Mouse (Mus musculus) heart, adult 2 months (tissue): ENCODE data around the gene Nmnat2. TPM values are rescaled to one million over a fixed set of nuclear protein-coding genes. Genes with fewer than 3 reads are reported as not detected.

Experiments used
- DNase-seq, 2 experiments: peaks; one replicate each; pipeline ENCODE4 v3.0.0; 2021
- H3K27ac ChIP-seq: fragments of 200-600 bp; 2 replicates; pipeline ENCODE4 v1.8.1; 2022
- H3K27me3 ChIP-seq: fragments of 200-500 bp; 2 replicates; pipeline ENCODE4 v1.6.1; 2012; ENCODE audit warnings: mild to moderate bottlenecking, low read length, inconsistent platforms, mixed read lengths; ENCODE audit not compliant: control insufficient read depth, insufficient read depth
- H3K36me3 ChIP-seq: fragments of 200-500 bp; 2 replicates; pipeline ENCODE4 v1.6.1; 2012; ENCODE audit warnings: low read length, inconsistent platforms; ENCODE audit not compliant: control insufficient read depth, insufficient read depth
- H3K4me1 ChIP-seq: fragments of 200-500 bp; 2 replicates; pipeline ENCODE4 v1.6.1; 2011; ENCODE audit warnings: low read length; ENCODE audit not compliant: control insufficient read depth, insufficient read depth
- H3K4me3 ChIP-seq: fragments of 200-600 bp; 2 replicates; pipeline ENCODE4 v1.8.1; 2022
- H3K79me2 ChIP-seq: fragments of 200-500 bp; replicated peaks from 2 replicates; pipeline ENCODE4 v1.6.1; 2012; ENCODE audit warnings: mild to moderate bottlenecking, inconsistent platforms, low read length, moderate library complexity, mixed read lengths; ENCODE audit not compliant: control insufficient read depth, insufficient read depth
- H3K9ac ChIP-seq: fragments of 200-500 bp; 2 replicates; pipeline ENCODE4 v1.6.1; 2012; ENCODE audit warnings: low read depth, mild to moderate bottlenecking, control low read depth, inconsistent platforms, low read length, mixed read lengths
- CTCF ChIP-seq: fragments of 200-600 bp; IDR thresholded peaks from 2 replicates; pipeline ENCODE4 v1.8.1; 2022; ENCODE audit warnings: antibody characterized with exemption, mild to moderate bottlenecking, moderate library complexity
- EP300 ChIP-seq: fragments of 200-500 bp; IDR thresholded peaks from 2 replicates; pipeline ENCODE4 v1.6.1; 2011; ENCODE audit warnings: low read depth, low read length, control low read depth; ENCODE audit not compliant: insufficient read depth
- POLR2A ChIP-seq: fragments of 200-500 bp; IDR thresholded peaks from 2 replicates; pipeline ENCODE4 v1.6.1; 2011; ENCODE audit warnings: mild to moderate bottlenecking, low read depth, low read length, control low read depth; ENCODE audit not compliant: insufficient read depth
- WGBS: fragments of 180-500 bp; shearing (Covaris S2); methylation state at CpG from one replicate; pipeline ENCODE4 v1.1.7; 2018; 5-methylcytosine and 5-hydroxymethylcytosine counted together
- intact Hi-C: fragments of 180-260 bp; cut with DNase I; formaldehyde crosslinking; loops from one replicate; pipeline ENCODE4 v1.15.1; 2025
- polyA plus RNA-seq: library from polyadenylated mRNA; depleted of rRNA; stranded (reverse); fragments of >200 nt; gene quantifications from 2 replicates; pipeline ENCODE4 v1.2.3, GENCODE M21; 2012
- total RNA-seq, 2 experiments: library from RNA; stranded (reverse); gene quantifications; 2 replicates each; pipeline ENCODE4 v1.2.3; 2021

The Nmnat2 gene
- total and polyA plus RNA-seq, 3 experiments, result 0.29 to 0.89 (median 0.66) TPM

DNA sequence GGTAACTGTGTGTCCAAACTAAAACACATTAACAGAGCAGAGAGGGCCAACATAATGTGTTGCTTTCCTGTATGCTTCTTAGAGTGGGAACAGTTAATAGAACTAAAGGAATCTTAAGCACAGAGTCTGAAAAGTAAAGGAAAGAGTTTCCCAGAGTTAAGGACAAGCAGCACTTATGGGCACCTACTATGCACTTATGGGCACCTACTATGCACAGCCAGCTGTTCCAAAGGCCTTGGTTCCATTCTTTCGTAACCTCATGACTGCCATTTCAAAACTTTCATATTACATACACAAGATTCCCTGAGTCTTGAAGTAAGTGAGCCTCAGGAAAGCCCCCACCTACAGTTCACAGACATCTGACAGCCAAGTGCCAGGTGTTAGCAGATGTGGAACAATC lies 64.3 kb downstream of the Nmnat2 start:
- H3K4me3 ChIP-seq, result no peak overlapping the region
- H3K27ac ChIP-seq, result no peak overlapping the region
- peaks cover 10% of the 10 kb centered on the region for H3K4me1 ChIP-seq
- intact Hi-C loops, result no loop called here
- no peaks in the 10 kb centered on the region for H3K27me3 ChIP-seq
- no peak for TF ChIP-seq EP300
- no peak for TF ChIP-seq POLR2A
- TF ChIP-seq CTCF, result no peak
- 97% methylated on average over 1 of the region's 1 CpGs for WGBS
- H3K79me2 ChIP-seq, result no peaks in the 10 kb centered on the region
- DNase-seq, result no peak
- no peak overlapping the region for H3K9ac ChIP-seq
- H3K36me3 ChIP-seq, result no peaks in the 10 kb centered on the region

DNA sequence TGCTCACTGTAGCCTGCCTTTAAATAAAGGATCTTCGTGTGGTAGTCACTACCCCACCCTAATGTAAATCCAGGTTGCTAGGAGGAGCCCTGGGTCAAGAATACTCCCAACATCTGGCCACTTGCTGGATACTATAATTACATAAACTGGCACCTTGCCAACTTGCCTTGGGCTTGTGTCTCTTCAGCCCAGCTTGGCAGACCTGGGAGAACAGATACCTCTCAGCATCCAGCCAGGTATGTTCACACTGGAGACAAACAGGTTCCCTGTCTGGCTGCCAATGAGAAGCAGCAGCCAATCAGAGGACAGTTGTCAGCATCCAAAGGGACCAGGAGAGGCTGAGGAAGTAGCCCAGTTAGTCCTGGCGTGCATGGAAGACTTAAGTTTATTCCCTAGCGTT lies 64.8 kb downstream of the Nmnat2 start:
- Histone ChIP-seq H3K4me3 (no peak overlapping the region), H3K36me3 (no peaks in the 10 kb centered on the region), H3K27ac (no peak overlapping the region), H3K79me2 (no peaks in the 10 kb centered on the region), H3K9ac (no peak overlapping the region), H3K27me3 (no peaks in the 10 kb centered on the region), H3K4me1 (peaks cover 5% of the 10 kb centered on the region)
- WGBS, result 72% methylated on average over 3 of the region's 3 CpGs
- no peak for DNase-seq
- no peak for TF ChIP-seq EP300
- TF ChIP-seq POLR2A, result no peak
- TF ChIP-seq CTCF, result no peak
- intact Hi-C loops, result no loop called here

DNA sequence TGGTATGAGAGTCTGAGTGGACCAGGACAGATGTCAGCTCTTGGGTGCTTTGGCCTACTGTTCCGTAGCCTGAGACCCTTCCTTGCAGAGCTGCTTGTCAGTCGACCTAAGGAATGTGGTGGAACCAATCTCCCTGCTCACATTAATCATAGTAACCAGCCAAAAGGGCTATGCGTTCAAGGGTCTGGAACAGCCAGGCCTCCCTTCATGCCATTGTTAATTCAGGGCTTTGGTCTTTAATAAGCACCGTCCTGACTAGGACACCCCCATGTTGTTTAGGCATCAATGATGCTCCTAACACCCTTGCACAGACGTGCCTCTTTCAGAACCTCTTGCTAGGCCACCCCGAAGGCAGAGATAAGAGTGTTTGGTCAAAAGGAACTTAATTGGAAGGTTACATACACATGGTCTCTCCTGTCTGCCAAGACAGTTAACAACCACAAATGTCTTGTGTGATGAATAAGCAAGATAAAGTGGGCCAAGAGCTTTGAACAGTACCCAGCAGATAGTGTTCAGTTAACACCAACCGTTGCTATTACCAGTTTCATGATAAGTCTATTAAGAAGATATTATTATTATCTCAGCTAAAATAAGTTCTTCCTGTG lies 66.3 kb downstream of the Nmnat2 start:
- TF ChIP-seq CTCF (no peak), EP300 (no peak), POLR2A (no peak)
- Histone ChIP-seq H3K4me1 (no peaks in the 10 kb centered on the region), H3K79me2 (no peaks in the 10 kb centered on the region), H3K4me3 (no peak overlapping the region), H3K36me3 (no peaks in the 10 kb centered on the region), H3K9ac (no peak overlapping the region), H3K27me3 (no peaks in the 10 kb centered on the region), H3K27ac (no peak overlapping the region)
- DNase-seq, result no peak
- 67% methylated on average over 7 of the region's 7 CpGs for WGBS
- intact Hi-C loops, result no loop called here

DNA sequence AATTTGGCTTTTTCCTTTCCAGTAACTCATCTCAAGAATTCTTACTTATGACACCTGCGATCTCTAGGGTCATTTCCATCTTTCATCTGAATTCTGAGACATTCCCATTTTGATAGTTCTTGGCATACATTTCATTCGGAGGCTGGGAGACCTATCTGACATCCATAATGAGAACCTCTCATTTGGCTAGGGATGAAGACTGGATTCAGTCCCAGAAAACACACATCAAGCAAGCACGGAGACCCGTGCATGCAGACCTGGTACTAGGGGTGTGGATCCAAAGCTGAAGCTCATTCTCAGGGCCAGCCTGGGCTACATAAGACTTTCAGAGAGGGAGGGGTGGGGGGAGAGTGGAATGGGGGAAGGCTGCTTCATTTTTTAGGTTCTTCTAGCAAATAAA lies 68.2 kb downstream of the Nmnat2 start:
- H3K27ac ChIP-seq, result no peak overlapping the region
- no peaks in the 10 kb centered on the region for H3K4me1 ChIP-seq
- no peaks in the 10 kb centered on the region for H3K36me3 ChIP-seq
- H3K9ac ChIP-seq, result no peak overlapping the region
- TF ChIP-seq POLR2A, result no peak
- no peak for TF ChIP-seq EP300
- no peak for TF ChIP-seq CTCF
- no peak for DNase-seq
- no peaks in the 10 kb centered on the region for H3K79me2 ChIP-seq
- no peaks in the 10 kb centered on the region for H3K27me3 ChIP-seq
- WGBS, result 76% methylated on average over 4 of the region's 4 CpGs
- intact Hi-C loops, result no loop called here
- no peak overlapping the region for H3K4me3 ChIP-seq

DNA sequence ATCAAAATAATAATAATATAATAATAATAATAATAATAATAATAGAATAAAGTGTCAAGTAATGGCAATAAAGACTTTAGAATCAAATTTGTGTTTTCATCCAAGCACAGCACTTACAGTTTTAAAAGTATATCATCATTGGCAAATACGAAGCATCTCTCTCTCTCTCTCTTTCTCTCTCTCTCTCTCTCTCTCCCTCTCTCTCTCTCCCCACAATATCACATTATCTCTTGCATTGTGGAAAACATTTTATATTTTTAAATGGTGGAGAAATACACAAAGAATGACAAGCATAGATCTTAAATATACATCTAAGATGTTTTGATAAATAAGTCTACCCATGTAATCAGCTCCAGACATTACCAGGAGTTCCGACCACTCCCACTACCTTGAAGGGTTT lies 69.1 kb downstream of the Nmnat2 start:
- intact Hi-C loops, result no loop called here
- H3K79me2 ChIP-seq, result no peaks in the 10 kb centered on the region
- WGBS, result 88% methylated on average over 2 of the region's 2 CpGs

DNA sequence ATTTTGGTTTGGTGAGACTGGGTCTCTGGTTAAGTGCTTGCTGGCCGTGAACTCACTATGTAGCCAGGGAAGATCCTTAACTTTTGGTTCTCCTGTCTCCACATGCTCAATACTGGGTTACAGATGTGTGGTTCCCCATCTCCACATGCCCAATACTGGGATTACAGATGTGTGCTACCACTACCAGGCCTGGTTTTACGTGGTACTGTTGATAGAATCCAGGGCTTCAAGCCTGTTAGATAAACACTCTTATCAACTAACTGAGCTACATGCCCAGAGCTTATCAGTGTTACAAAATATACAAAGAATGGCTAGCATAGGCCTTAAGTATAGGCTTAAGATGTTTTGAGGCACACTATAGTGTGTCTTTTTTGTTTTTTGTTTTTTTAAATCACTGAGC lies 69.7 kb downstream of the Nmnat2 start:
- TF ChIP-seq EP300 (no peak), CTCF (no peak), POLR2A (no peak)
- H3K27ac ChIP-seq, result no peak overlapping the region
- intact Hi-C loops, result no loop called here
- no peaks in the 10 kb centered on the region for H3K79me2 ChIP-seq
- H3K36me3 ChIP-seq, result no peaks in the 10 kb centered on the region
- peaks cover under 1% of the 10 kb centered on the region; the same call in 1 of the 2 replicates for H3K4me1 ChIP-seq
- DNase-seq, result no peak
- H3K4me3 ChIP-seq, result no peak overlapping the region
- no peak overlapping the region for H3K9ac ChIP-seq
- WGBS, result 52% methylated on average over 2 of the region's 2 CpGs
- H3K27me3 ChIP-seq, result no peaks in the 10 kb centered on the region

More for the DNA sequence above, 69.1 kb downstream of the Nmnat2 start:
- Histone ChIP-seq H3K9ac (no peak overlapping the region), H3K27ac (no peak overlapping the region), H3K4me1 (no peaks in the 10 kb centered on the region), H3K27me3 (no peaks in the 10 kb centered on the region), H3K4me3 (no peak overlapping the region), H3K36me3 (no peaks in the 10 kb centered on the region)
- DNase-seq, result no peak
- TF ChIP-seq EP300, result no peak
- TF ChIP-seq CTCF, result no peak
- no peak for TF ChIP-seq POLR2A
